Mouse (Mus musculus) forebrain, embryonic 13.5 days (tissue): ENCODE results near the gene Mllt11. TPM values are rescaled to one million over a fixed set of nuclear protein-coding genes. Genes with fewer than 3 reads are reported as not detected.

ENCODE experiments used
- ATAC-seq: fragments of 200-750 bp; cut with Nextera tagmentation; 2 replicates; pipeline ENCODE4 v1.8.0; 2017
- H3K27ac ChIP-seq: fragments of 300-500 bp; sonication (generic); 2 replicates; pipeline ENCODE4 v1.5.1; 2015; ENCODE audit warnings: inconsistent platforms, mild to moderate bottlenecking, moderate library complexity
- H3K27me3 ChIP-seq: fragments of 300-500 bp; sonication (generic); 2 replicates; pipeline ENCODE4 v1.6.1; 2015; ENCODE audit warnings: mild to moderate bottlenecking, inconsistent platforms
- H3K36me3 ChIP-seq: fragments of 300-500 bp; sonication (generic); 2 replicates; pipeline ENCODE4 v1.6.1; 2015; ENCODE audit warnings: mild to moderate bottlenecking, inconsistent platforms; ENCODE audit not compliant: poor library complexity, severe bottlenecking
- H3K4me1 ChIP-seq: fragments of 300-500 bp; sonication (generic); 2 replicates; pipeline ENCODE4 v1.6.1; 2015; ENCODE audit warnings: inconsistent platforms
- H3K4me2 ChIP-seq: fragments of 300-500 bp; sonication (generic); 2 replicates; pipeline ENCODE4 v1.6.1; 2015; ENCODE audit warnings: inconsistent platforms, mild to moderate bottlenecking, moderate library complexity
- H3K4me3 ChIP-seq: fragments of 300-500 bp; sonication (generic); 2 replicates; pipeline ENCODE4 v1.5.1; 2015; ENCODE audit warnings: mild to moderate bottlenecking, inconsistent platforms
- H3K9ac ChIP-seq: fragments of 300-500 bp; sonication (generic); 2 replicates; pipeline ENCODE4 v1.6.1; 2015; ENCODE audit warnings: mild to moderate bottlenecking, inconsistent platforms
- H3K9me3 ChIP-seq: fragments of 300-500 bp; sonication (generic); replicated peaks from 2 replicates; pipeline ENCODE4 v1.6.1; 2016; ENCODE audit warnings: inconsistent platforms
- WGBS: fragments of 180-500 bp; shearing (Covaris S2); methylation state at CpG from one replicate; pipeline ENCODE4 v1.1.7; 2015; 5-methylcytosine and 5-hydroxymethylcytosine counted together
- polyA plus RNA-seq: library from polyadenylated mRNA; unstranded; fragments of >200 nt; fragmentation: Nextera tagmentation; extraction: Ambion mirVana; gene quantifications from 2 replicates; pipeline ENCODE4 v1.2.1, GENCODE M21; 2015

The Mllt11 gene
- 174 and 191 TPM in 2 replicates for polyA plus RNA-seq

DNA sequence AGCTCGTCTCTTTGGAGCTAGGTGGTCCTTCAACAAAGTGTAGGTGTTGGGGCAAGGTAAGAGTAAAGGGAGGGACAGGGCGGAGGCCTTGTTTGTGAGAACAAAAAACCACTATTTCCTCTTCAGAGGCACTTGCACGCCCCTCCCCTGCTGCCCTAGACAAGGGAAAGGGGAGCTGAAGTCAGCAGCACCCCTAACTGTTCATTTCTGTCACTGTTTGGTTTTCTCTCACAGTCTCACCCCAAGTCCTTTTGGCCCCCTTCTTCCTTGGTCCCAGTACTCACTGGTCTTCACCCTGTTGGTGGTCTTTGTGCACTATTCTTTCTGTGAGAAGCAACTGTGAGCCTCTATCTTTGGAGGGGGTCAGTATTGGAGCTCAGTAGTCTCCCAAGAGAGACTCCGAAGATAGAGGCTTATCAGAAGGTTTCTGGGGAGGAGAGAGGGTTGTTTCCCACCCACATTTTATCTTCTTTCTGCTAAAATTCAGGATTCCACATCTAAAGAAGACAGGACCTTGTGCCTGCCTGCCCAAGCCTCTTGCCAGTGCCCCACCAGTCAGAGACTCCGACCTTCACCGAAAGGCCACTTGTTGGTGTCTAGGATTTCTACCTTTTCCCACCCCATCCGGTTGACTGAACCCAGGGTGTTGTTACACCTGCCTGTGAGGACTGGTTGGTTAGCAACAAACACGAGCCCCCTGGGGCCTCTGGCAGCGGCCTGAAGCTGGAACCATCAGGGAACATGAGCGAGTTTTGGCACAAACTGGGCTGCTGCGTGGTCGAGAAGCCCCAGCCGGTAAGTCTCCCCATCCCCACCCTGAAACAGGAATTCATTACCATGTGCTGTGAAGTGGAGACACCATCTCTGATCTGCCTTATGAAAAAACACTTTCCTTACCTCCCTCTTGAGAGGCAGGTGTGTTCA lies at the start of gene Mllt11:
Gene Mllt11 (minus strand): TSS at position 874 of the 924 bp plus-strand sequence.
- Histone ChIP-seq H3K36me3 (peaks cover 50% of the 10 kb centered on the region), H3K27me3 (no peaks in the 10 kb centered on the region), H3K4me3 (peak within 1 kb of the TSS; percentile 90), H3K9ac (peak within 1 kb of the TSS; percentile 97), H3K4me1 (peaks cover 34% of the 10 kb centered on the region), H3K4me2 (peak within 1 kb of the TSS; percentile 94), H3K27ac (peak within 1 kb of the TSS; percentile 96), H3K9me3 (no peaks in the 10 kb centered on the region)
- no peak for ATAC-seq
- 81% methylated on average over 13 of the region's 13 CpGs for WGBS

DNA sequence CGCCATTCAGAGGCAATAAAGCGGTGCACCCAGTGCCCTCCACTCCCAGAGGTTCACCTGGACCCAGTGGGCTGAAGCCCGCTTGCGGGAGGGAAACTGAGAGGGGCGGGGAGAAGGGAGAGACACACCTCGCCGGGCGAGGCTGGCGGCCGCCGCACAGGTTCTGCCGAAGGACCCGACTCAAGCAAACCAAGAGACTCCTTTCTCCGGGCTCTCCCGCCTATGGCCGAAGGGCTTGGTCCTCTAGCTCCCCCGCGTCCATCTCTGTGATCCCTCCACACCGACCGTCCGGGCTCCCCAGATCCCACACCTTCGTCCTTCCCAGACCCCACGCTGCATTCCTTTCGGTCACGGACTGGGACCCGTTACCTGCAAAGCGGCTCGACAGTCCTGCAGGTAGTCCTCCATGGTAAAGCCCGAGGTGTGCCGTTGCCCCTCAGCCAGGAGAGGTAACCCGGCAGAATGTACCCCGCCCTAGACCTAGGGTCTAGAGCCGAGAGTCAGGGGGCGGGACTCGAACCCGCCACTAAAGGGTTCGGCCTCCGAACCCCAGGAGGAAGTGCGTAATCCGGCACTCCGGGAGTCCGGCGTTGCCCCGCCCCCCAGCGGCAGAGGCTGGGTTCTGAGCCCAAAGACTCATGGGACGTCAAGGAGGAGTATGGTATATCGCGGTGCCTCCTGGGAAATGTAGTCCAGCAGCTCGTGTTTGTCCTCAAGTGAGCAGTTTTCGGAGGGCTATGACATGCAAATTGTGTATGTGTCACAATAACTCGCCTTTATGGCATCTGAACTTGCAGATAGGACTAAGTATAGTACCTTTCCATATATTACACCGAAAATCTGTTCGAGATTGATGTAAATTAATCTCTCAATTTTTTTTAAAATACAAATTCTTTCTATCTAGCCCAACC lies 49.5 kb upstream of the Mllt11 start, which contains the start of the genes Mindy1 and Prune1:
Gene Mindy1 (plus strand): TSS at position 130 of the 911 bp plus-strand sequence.
Gene Prune1 (minus strand): TSS at position 861 of the 911 bp plus-strand sequence.
- Histone ChIP-seq H3K4me2 (peak within 1 kb of the TSS; percentile 83), H3K9me3 (no peaks in the 10 kb centered on the region), H3K9ac (peak within 1 kb of the TSS; percentile 87), H3K27ac (peak within 1 kb of the TSS; percentile 96), H3K4me1 (peaks cover 41% of the 10 kb centered on the region), H3K27me3 (no peaks in the 10 kb centered on the region), H3K36me3 (0 out of 2 replicates have a peak, but pooled peaks cover 4% of the 10 kb centered on the region), H3K4me3 (peak within 1 kb of the TSS; percentile 67)
- peak; percentile 95 for ATAC-seq
- under 1% methylated on average over 53 of the region's 53 CpGs for WGBS

DNA sequence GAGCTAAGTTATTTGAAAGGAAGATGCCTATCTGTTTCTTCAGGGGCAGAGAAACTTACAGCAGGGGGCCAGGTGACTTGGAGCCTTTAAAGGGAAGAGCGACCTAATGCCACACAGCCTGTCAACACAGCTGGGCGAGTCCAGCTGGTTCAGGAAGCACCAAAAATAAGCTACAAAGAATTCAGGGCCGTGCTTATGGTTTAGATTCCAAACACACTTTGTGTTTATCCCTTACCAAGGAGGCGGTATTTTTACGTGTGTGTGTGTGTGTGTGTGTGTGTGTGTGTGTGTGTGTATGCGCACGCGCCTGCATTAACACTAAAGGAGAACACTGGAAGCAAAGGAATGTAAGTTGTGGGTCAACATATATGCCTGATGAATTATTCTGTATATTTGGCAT lies 48.8 kb upstream of the Mllt11 start:
- Histone ChIP-seq H3K27me3 (no peaks in the 10 kb centered on the region), H3K27ac (peak overlapping the region; percentile 65), H3K9ac (peak overlapping the region; percentile 77), H3K4me2 (peak overlapping the region; percentile 83), H3K36me3 (0 out of 2 replicates have a peak, but pooled peaks cover 4% of the 10 kb centered on the region), H3K4me3 (peak overlapping the region; percentile 67), H3K4me1 (peaks cover 41% of the 10 kb centered on the region), H3K9me3 (no peaks in the 10 kb centered on the region)
- 25% methylated on average over 8 of the region's 8 CpGs for WGBS
- no peak for ATAC-seq

DNA sequence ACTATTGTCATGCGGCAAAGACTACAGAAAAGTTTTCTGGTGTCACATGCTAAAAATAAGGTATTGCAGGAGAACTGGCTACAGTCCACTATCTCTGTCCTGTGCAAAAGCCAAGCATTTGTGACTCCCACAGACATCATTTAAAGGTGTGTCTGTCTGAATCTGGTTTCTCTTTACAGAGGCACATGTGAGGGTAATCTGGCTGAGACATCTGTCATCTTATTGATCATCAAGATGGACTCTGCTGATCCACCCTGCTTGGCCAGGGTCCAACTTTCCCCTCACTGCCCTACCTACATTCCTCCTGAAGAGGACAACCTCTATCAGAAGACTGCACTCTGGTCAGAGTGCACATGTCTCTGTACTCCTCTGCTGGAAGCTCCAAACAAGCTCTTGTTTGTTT lies 45.2 kb upstream of the Mllt11 start:
- no peak overlapping the region for H3K9ac ChIP-seq
- WGBS, result 97% methylated on average over 1 of the region's 1 CpGs
- H3K9me3 ChIP-seq, result no peaks in the 10 kb centered on the region
- H3K4me3 ChIP-seq, result no peak overlapping the region
- H3K27me3 ChIP-seq, result no peaks in the 10 kb centered on the region
- ATAC-seq, result no peak
- H3K36me3 ChIP-seq, result peaks cover 14% of the 10 kb centered on the region; the same call in 1 of the 2 replicates
- H3K4me1 ChIP-seq, result peaks cover 15% of the 10 kb centered on the region
- no peak overlapping the region for H3K4me2 ChIP-seq
- no peak overlapping the region for H3K27ac ChIP-seq

DNA sequence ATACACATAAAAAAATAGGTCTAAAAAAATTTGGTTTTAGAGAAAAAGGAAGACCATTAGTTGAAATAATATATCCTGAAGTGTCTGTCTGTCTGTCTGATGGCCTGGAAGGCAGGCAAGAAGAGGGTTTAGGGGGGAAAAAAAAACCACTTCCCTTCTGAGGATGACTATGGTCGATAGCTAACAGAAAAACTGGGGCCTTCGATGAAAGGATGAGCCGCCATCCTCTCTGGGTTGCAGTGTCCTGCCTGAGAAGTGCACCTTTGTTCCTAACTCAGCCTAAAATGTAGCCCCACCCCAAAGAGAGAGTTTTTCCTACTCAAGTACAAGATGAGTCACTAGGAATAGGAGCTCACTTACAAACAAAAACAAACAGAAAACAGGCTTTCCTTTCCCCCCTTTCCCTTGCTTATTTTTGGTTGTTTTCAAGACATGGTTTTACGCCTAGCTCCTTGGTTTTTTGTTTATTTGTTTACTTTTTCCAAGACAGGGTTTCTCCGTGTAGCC lies 44.5 kb upstream of the Mllt11 start:
- Histone ChIP-seq H3K9me3 (no peaks in the 10 kb centered on the region), H3K9ac (no peak overlapping the region), H3K27me3 (no peaks in the 10 kb centered on the region), H3K36me3 (peaks cover 14% of the 10 kb centered on the region; the same call in 1 of the 2 replicates), H3K4me1 (peaks cover 12% of the 10 kb centered on the region), H3K27ac (no peak overlapping the region), H3K4me2 (no peak overlapping the region), H3K4me3 (no peak overlapping the region)
- no peak for ATAC-seq
- WGBS, result 82% methylated on average over 5 of the region's 5 CpGs

DNA sequence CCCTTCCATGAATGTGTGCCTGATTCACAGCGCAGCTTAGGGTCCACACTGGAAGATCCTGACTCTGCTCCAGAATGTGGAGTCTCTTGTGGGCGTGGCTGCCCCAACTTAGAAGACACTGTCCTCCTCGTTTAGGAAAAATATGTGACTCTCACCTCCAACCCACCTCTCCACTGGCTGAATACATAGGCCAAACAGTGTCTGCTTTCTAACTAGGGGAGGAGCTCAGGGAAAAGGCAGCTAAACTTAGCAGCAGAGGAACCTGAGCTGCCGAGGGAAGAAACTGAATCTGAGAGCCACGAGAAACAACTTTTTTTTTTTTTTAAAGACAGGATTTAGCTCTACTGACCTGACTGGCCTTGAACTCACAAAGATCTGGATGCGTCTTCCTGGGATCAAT lies 43.2 kb upstream of the Mllt11 start:
- Histone ChIP-seq H3K4me3 (no peak overlapping the region), H3K4me1 (peaks cover 4% of the 10 kb centered on the region; the same call in 1 of the 2 replicates), H3K27ac (no peak overlapping the region), H3K4me2 (no peak overlapping the region), H3K27me3 (no peaks in the 10 kb centered on the region), H3K9ac (no peak overlapping the region), H3K9me3 (no peaks in the 10 kb centered on the region), H3K36me3 (peaks cover 14% of the 10 kb centered on the region; the same call in 1 of the 2 replicates)
- ATAC-seq, result no peak
- 84% methylated on average over 6 of the region's 6 CpGs for WGBS

DNA sequence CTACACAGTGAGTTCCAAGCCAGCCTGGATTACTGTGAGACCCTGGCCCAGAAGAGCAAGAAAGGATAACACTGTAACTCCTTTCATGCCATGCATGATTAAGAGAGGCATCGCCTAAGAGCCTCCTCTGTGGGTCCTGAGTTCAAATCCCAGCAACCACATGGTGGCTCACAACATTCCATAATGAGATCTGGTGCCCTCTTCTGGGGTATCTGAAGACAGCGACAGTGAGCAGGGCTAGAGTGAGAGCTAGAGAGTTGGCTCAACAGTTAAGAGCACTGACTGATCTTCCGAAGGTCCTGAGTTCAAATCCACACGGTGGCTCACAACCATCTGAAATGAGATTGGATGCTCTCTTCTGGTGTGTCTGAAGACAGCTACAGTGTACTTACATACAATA lies 42.5 kb upstream of the Mllt11 start:
- H3K27ac ChIP-seq, result no peak overlapping the region
- no peaks in the 10 kb centered on the region for H3K27me3 ChIP-seq
- H3K9me3 ChIP-seq, result no peaks in the 10 kb centered on the region
- H3K4me2 ChIP-seq, result no peak overlapping the region
- no peak overlapping the region for H3K9ac ChIP-seq
- H3K4me3 ChIP-seq, result no peak overlapping the region
- no peak for ATAC-seq
- H3K4me1 ChIP-seq, result no peaks in the 10 kb centered on the region
- peaks cover 18% of the 10 kb centered on the region; the same call in 1 of the 2 replicates for H3K36me3 ChIP-seq
- 96% methylated on average over 4 of the region's 4 CpGs for WGBS

DNA sequence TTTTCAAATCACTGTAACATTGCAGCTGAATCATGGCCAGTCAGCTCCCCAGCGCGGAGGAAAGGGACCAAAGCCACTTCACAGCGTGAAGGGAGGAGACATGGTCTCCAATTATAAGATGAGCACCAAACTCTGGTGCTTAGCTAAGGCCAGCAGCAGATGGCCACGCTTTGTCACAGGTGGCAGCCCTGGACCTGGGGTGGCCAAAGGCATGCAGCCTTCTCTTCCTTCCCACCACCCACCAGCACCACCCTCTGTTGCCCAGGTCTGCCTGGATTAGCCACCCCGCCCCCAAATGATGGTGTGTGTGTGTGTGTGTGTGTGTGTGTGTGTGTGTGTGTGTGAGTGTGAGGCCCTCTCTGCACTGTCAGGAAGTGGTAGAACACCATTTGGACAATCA lies 41.5 kb upstream of the Mllt11 start:
- no peaks in the 10 kb centered on the region for H3K4me1 ChIP-seq
- no peaks in the 10 kb centered on the region for H3K27me3 ChIP-seq
- WGBS, result 94% methylated on average over 5 of the region's 5 CpGs
- no peaks in the 10 kb centered on the region for H3K9me3 ChIP-seq
- peaks cover 24% of the 10 kb centered on the region for H3K36me3 ChIP-seq
- no peak overlapping the region for H3K4me2 ChIP-seq
- no peak for ATAC-seq
- no peak overlapping the region for H3K9ac ChIP-seq
- no peak overlapping the region for H3K27ac ChIP-seq
- H3K4me3 ChIP-seq, result no peak overlapping the region

DNA sequence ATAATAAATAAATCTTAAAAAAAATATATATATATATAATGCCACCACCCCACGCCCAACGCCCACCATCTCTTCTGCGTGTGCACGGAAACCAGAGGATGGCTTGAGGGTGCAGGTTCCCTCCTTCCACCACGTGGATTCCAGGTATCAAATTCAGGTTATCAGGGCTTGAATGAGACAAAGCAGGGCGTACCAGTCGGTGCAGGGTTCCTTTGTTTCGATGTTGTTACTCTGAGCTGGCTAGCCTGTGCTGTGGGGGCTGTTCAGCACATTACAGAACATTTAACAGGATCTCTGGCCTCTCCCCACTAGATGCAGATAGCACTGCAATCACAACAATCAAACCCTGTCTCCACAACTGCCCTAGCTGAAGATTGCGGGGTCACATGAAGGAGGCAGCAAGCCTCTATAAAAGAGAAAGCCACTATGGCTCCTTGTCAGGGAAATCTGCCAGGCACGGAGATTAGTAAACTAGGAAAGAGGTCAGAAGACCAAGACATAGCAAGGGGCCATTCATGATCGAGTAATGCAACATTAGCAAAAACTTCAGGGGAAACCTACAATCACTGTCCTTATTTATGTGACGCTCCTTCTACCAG lies 38.9 kb upstream of the Mllt11 start:
- no peak overlapping the region for H3K4me2 ChIP-seq
- no peaks in the 10 kb centered on the region for H3K9me3 ChIP-seq
- ATAC-seq, result no peak
- no peak overlapping the region for H3K9ac ChIP-seq
- WGBS, result 82% methylated on average over 12 of the region's 12 CpGs
- no peak overlapping the region for H3K4me3 ChIP-seq
- no peak overlapping the region for H3K27ac ChIP-seq
- no peaks in the 10 kb centered on the region for H3K27me3 ChIP-seq
- H3K4me1 ChIP-seq, result no peaks in the 10 kb centered on the region
- peaks cover 42% of the 10 kb centered on the region for H3K36me3 ChIP-seq

DNA sequence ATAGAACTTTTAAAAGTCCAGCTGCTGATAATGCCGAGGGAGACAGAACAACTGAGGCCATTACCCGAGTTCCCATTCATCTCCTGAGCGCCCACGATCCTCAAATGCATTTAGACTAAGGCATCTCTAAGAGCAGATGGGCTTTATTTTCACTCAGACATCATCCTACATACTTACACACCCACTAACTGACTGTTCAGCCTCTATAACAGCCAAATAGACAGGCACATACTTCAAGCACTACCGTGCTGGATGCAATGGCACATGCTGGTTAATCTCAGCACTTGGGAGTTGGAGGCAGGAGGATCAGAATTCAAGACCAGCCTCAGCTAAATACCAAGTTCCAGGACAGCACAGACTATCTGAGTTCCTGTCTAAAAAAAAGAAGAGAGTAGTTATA lies 37.8 kb upstream of the Mllt11 start:
- Histone ChIP-seq H3K4me2 (no peak overlapping the region), H3K9ac (no peak overlapping the region), H3K27me3 (no peaks in the 10 kb centered on the region), H3K36me3 (peaks cover 46% of the 10 kb centered on the region), H3K4me3 (no peak overlapping the region), H3K9me3 (no peaks in the 10 kb centered on the region), H3K27ac (no peak overlapping the region), H3K4me1 (no peaks in the 10 kb centered on the region)
- ATAC-seq, result no peak
- 86% methylated on average over 5 of the region's 5 CpGs for WGBS

DNA sequence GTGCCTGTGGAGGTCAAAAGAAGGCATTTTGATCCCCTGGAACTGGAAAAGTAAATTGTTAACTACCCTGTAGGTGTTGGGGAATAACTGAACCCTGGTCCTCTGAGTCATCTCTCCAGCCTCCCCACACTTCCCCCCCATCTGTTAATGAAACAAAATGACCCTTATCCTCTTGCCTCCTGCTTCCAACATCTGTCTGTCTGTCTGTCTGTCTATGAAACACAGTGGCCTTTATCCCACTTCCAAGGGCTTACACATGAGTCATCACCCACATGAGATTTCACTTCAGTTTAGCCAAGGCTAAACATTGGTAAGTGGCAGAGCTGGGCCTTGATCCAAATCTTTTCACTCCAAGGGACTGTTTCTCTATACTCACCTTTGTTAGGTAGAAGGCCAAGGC lies 35.9 kb upstream of the Mllt11 start:
- Histone ChIP-seq H3K9ac (no peak overlapping the region), H3K4me3 (no peak overlapping the region), H3K4me2 (no peak overlapping the region), H3K36me3 (peaks cover 54% of the 10 kb centered on the region), H3K4me1 (no peaks in the 10 kb centered on the region), H3K27me3 (no peaks in the 10 kb centered on the region), H3K27ac (no peak overlapping the region), H3K9me3 (no peaks in the 10 kb centered on the region)
- ATAC-seq, result no peak
